Mouse (Mus musculus) hindbrain, embryonic 12.5 days (tissue): ENCODE measurements around the gene Tmem178b. TPM values are rescaled to one million over a fixed set of nuclear protein-coding genes. Genes with fewer than 3 reads are reported as not detected.

Experiments
- ATAC-seq: fragments of 200-750 bp; cut with Nextera tagmentation; 2 replicates; pipeline ENCODE4 v1.8.0; 2017; ENCODE audit warnings: moderate TSS enrichment; ENCODE audit not compliant: low FRiP score
- H3K27ac ChIP-seq: fragments of 300-500 bp; sonication (generic); 2 replicates; pipeline ENCODE4 v1.5.1; 2016; ENCODE audit warnings: mild to moderate bottlenecking
- H3K27me3 ChIP-seq: fragments of 300-500 bp; sonication (generic); 2 replicates; pipeline ENCODE4 v1.6.1; 2016; ENCODE audit warnings: mild to moderate bottlenecking
- H3K36me3 ChIP-seq: fragments of 300-500 bp; sonication (generic); 2 replicates; pipeline ENCODE4 v1.6.1; 2016; ENCODE audit warnings: mild to moderate bottlenecking
- H3K4me1 ChIP-seq: fragments of 300-500 bp; sonication (generic); 2 replicates; pipeline ENCODE4 v1.6.1; 2016
- H3K4me2 ChIP-seq: fragments of 300-500 bp; sonication (generic); replicated peaks from 2 replicates; pipeline ENCODE4 v1.6.1; 2016; ENCODE audit warnings: mild to moderate bottlenecking
- H3K4me3 ChIP-seq: fragments of 300-500 bp; sonication (generic); 2 replicates; pipeline ENCODE4 v1.5.1; 2016; ENCODE audit warnings: mild to moderate bottlenecking
- H3K9ac ChIP-seq: fragments of 300-500 bp; sonication (generic); 2 replicates; pipeline ENCODE4 v1.6.1; 2016; ENCODE audit warnings: mild to moderate bottlenecking, moderate library complexity
- H3K9me3 ChIP-seq: fragments of 300-500 bp; sonication (generic); replicated peaks from 2 replicates; pipeline ENCODE4 v1.6.1; 2016; ENCODE audit warnings: mild to moderate bottlenecking
- WGBS: fragments of 180-500 bp; shearing (Covaris S2); methylation state at CpG from one replicate; pipeline ENCODE4 v1.1.7; 2016; 5-methylcytosine and 5-hydroxymethylcytosine counted together
- polyA plus RNA-seq: library from polyadenylated mRNA; unstranded; fragments of >200 nt; fragmentation: Nextera tagmentation; extraction: Ambion mirVana; gene quantifications from 2 replicates; pipeline ENCODE4 v1.2.1, GENCODE M21; 2016

The Tmem178b gene
- polyA plus RNA-seq, 1 experiment from 2014 or later = 17.1 TPM

- H3K27ac ChIP-seq = peak overlapping the region; percentile 18; the same call in 1 of the 2 replicates
- 70% methylated on average over 11 of the region's 11 CpGs for WGBS
- ATAC-seq = 0 out of 2 replicates have a peak, but pooled peaks have one; percentile 23
- no peaks in the 10 kb centered on the region for H3K9me3 ChIP-seq
- H3K4me1 ChIP-seq = peaks cover 26% of the 10 kb centered on the region
- no peak overlapping the region for H3K9ac ChIP-seq
- H3K4me3 ChIP-seq = no peak overlapping the region
- no peaks in the 10 kb centered on the region for H3K36me3 ChIP-seq
- no peaks in the 10 kb centered on the region for H3K27me3 ChIP-seq
- no peak overlapping the region for H3K4me2 ChIP-seq
These were observed 133.1 kb downstream of the Tmem178b start for GRCm38 (mm10) chr6:40006006-40006765.

- Histone ChIP-seq H3K27me3 (no peaks in the 10 kb centered on the region), H3K4me2 (no peak overlapping the region)
These were observed 135.3 kb downstream of the Tmem178b start for GRCm38 (mm10) chr6:40008166-40008907.

GRCm38 (mm10) chr6:40009718-40010117, 136.6 kb downstream of the Tmem178b start:
- Histone ChIP-seq H3K4me1 (peaks cover 34% of the 10 kb centered on the region), H3K4me3 (no peak overlapping the region), H3K9me3 (no peaks in the 10 kb centered on the region), H3K27me3 (no peaks in the 10 kb centered on the region), H3K9ac (no peak overlapping the region), H3K36me3 (no peaks in the 10 kb centered on the region), H3K4me2 (no peak overlapping the region), H3K27ac (no peak overlapping the region)
- no peak for ATAC-seq
- 77% methylated on average over 3 of the region's 3 CpGs for WGBS

More at GRCm38 (mm10) chr6:40008166-40008907, 135.3 kb downstream of the Tmem178b start:
- no peaks in the 10 kb centered on the region for H3K36me3 ChIP-seq
- peaks cover 28% of the 10 kb centered on the region for H3K4me1 ChIP-seq
- H3K9me3 ChIP-seq = no peaks in the 10 kb centered on the region
- H3K9ac ChIP-seq = no peak overlapping the region
- WGBS = 48% methylated on average over 3 of the region's 3 CpGs
- peak; percentile 55; the same call in 1 of the 2 replicates for ATAC-seq
- no peak overlapping the region for H3K4me3 ChIP-seq
- H3K27ac ChIP-seq = peak overlapping the region; percentile 70

GRCm38 (mm10) chr6:40011066-40011465, 138.0 kb downstream of the Tmem178b start:
- Histone ChIP-seq H3K27me3 (no peaks in the 10 kb centered on the region), H3K9ac (no peak overlapping the region), H3K4me1 (peaks cover 44% of the 10 kb centered on the region), H3K27ac (no peak overlapping the region), H3K9me3 (no peaks in the 10 kb centered on the region), H3K4me3 (no peak overlapping the region), H3K4me2 (no peak overlapping the region), H3K36me3 (no peaks in the 10 kb centered on the region)
- WGBS = 84% methylated on average over 5 of the region's 5 CpGs
- ATAC-seq = no peak

GRCm38 (mm10) chr6:40011609-40012008, 138.5 kb downstream of the Tmem178b start:
- Histone ChIP-seq H3K4me1 (peaks cover 45% of the 10 kb centered on the region), H3K4me3 (no peak overlapping the region), H3K27ac (no peak overlapping the region), H3K27me3 (no peaks in the 10 kb centered on the region), H3K4me2 (no peak overlapping the region), H3K9me3 (no peaks in the 10 kb centered on the region), H3K36me3 (no peaks in the 10 kb centered on the region), H3K9ac (no peak overlapping the region)
- no peak for ATAC-seq
- 67% methylated on average over 5 of the region's 5 CpGs for WGBS

GRCm38 (mm10) chr6:40013407-40013806, 140.3 kb downstream of the Tmem178b start:
- no peak overlapping the region for H3K9ac ChIP-seq
- no peak overlapping the region for H3K4me3 ChIP-seq
- no peak for ATAC-seq
- WGBS = 71% methylated on average over 5 of the region's 5 CpGs
- no peaks in the 10 kb centered on the region for H3K9me3 ChIP-seq
- no peak overlapping the region for H3K4me2 ChIP-seq
- no peaks in the 10 kb centered on the region for H3K27me3 ChIP-seq
- H3K36me3 ChIP-seq = no peaks in the 10 kb centered on the region
- H3K27ac ChIP-seq = no peak overlapping the region
- peaks cover 38% of the 10 kb centered on the region for H3K4me1 ChIP-seq

- H3K4me3 ChIP-seq = no peak overlapping the region
- no peaks in the 10 kb centered on the region for H3K27me3 ChIP-seq
- no peaks in the 10 kb centered on the region for H3K9me3 ChIP-seq
- 40% methylated on average over 4 of the region's 4 CpGs for WGBS
- peak overlapping the region; percentile 50; the same call in 1 of the 2 replicates for H3K27ac ChIP-seq
- H3K4me2 ChIP-seq = no peak overlapping the region
- H3K9ac ChIP-seq = no peak overlapping the region
- no peak for ATAC-seq
- H3K4me1 ChIP-seq = peaks cover 36% of the 10 kb centered on the region
- H3K36me3 ChIP-seq = no peaks in the 10 kb centered on the region
These were observed 142.1 kb downstream of the Tmem178b start for GRCm38 (mm10) chr6:40015185-40015584.

- peak; percentile 54 for ATAC-seq
- H3K4me3 ChIP-seq = no peak overlapping the region
- H3K4me2 ChIP-seq = no peak overlapping the region
- no peaks in the 10 kb centered on the region for H3K36me3 ChIP-seq
- peaks cover 36% of the 10 kb centered on the region for H3K4me1 ChIP-seq
- H3K9ac ChIP-seq = no peak overlapping the region
- H3K9me3 ChIP-seq = no peaks in the 10 kb centered on the region
- no peaks in the 10 kb centered on the region for H3K27me3 ChIP-seq
- peak overlapping the region; percentile 60 for H3K27ac ChIP-seq
- 25% methylated on average over 7 of the region's 7 CpGs for WGBS
These were observed 142.8 kb downstream of the Tmem178b start for GRCm38 (mm10) chr6:40015711-40016460.

- Histone ChIP-seq H3K4me1 (peaks cover 41% of the 10 kb centered on the region), H3K27me3 (no peaks in the 10 kb centered on the region), H3K4me3 (no peak overlapping the region), H3K36me3 (no peaks in the 10 kb centered on the region), H3K4me2 (no peak overlapping the region), H3K9ac (no peak overlapping the region), H3K9me3 (no peaks in the 10 kb centered on the region), H3K27ac (peak overlapping the region; percentile 45)
- peak; percentile 78 for ATAC-seq
- WGBS = 28% methylated on average over 4 of the region's 4 CpGs
These were observed 146.3 kb downstream of the Tmem178b start for GRCm38 (mm10) chr6:40019396-40019795.

- ATAC-seq = peak; percentile 84
- WGBS = 52% methylated on average over 4 of the region's 4 CpGs
- Histone ChIP-seq H3K36me3 (no peaks in the 10 kb centered on the region), H3K4me2 (no peak overlapping the region), H3K4me1 (peaks cover 24% of the 10 kb centered on the region), H3K27ac (peak overlapping the region; percentile 86), H3K27me3 (no peaks in the 10 kb centered on the region), H3K9me3 (no peaks in the 10 kb centered on the region), H3K9ac (no peak overlapping the region), H3K4me3 (no peak overlapping the region)
These were observed 150.7 kb downstream of the Tmem178b start for GRCm38 (mm10) chr6:40023592-40024335.

- Histone ChIP-seq H3K4me2 (no peak overlapping the region), H3K4me3 (no peak overlapping the region), H3K4me1 (peaks cover 20% of the 10 kb centered on the region), H3K36me3 (no peaks in the 10 kb centered on the region), H3K9ac (no peak overlapping the region), H3K27me3 (no peaks in the 10 kb centered on the region), H3K9me3 (no peaks in the 10 kb centered on the region), H3K27ac (peak overlapping the region; percentile 86)
- ATAC-seq = peak; percentile 39; the same call in 1 of the 2 replicates
- WGBS = 63% methylated on average over 5 of the region's 5 CpGs
These were observed 151.4 kb downstream of the Tmem178b start for GRCm38 (mm10) chr6:40024336-40024934.
